Mouse (Mus musculus): Measurements from ENCODE around the gene Sc5d. TPM values are rescaled to one million over a fixed set of nuclear protein-coding genes. Genes with fewer than 3 reads are reported as not detected.
A peak's percentile ranks its signal among the peaks of the same experiment; 100 is the strongest.

Sc5d gene
- total RNA-seq, 1 experiment from 2014 or later: 24.1 TPM

- no peak for ATAC-seq (replicated peaks in 1 of 2; ENCODE audit: insufficient read depth in 1 of 2, low FRiP score in 2 of 2, low TSS enrichment in 1 of 2, low read depth in 1 of 2, poor library complexity in 2 of 2, severe bottlenecking in 2 of 2)
These were observed 6.6 kb upstream of the Sc5d start for GRCm38 (mm10) chr9:42270617-42271016.

- no peak for ATAC-seq (replicated peaks in 1 of 2; ENCODE audit: insufficient read depth in 1 of 2, low FRiP score in 2 of 2, low TSS enrichment in 1 of 2, low read depth in 1 of 2, poor library complexity in 2 of 2, severe bottlenecking in 2 of 2)
These were observed 6.0 kb upstream of the Sc5d start for GRCm38 (mm10) chr9:42270081-42270480.

GRCm38 (mm10) chr9:42268371-42268770 is 4.3 kb upstream of the Sc5d start:
- no peak for ATAC-seq (replicated peaks in 1 of 2; ENCODE audit: insufficient read depth in 1 of 2, low FRiP score in 2 of 2, low TSS enrichment in 1 of 2, low read depth in 1 of 2, poor library complexity in 2 of 2, severe bottlenecking in 2 of 2)

GRCm38 (mm10) chr9:42265309-42265708 is 1.3 kb upstream of the Sc5d start:
- no peak for ATAC-seq (replicated peaks in 1 of 2; ENCODE audit: insufficient read depth in 1 of 2, low FRiP score in 2 of 2, low TSS enrichment in 1 of 2, low read depth in 1 of 2, poor library complexity in 2 of 2, severe bottlenecking in 2 of 2)

GRCm38 (mm10) chr9:42263709-42264111 is 346 bp downstream of the Sc5d start:
- no peak for ATAC-seq (replicated peaks in 1 of 2; ENCODE audit: insufficient read depth in 1 of 2, low FRiP score in 2 of 2, low TSS enrichment in 1 of 2, low read depth in 1 of 2, poor library complexity in 2 of 2, severe bottlenecking in 2 of 2)

GRCm38 (mm10) chr9:42260481-42260880 is 3.6 kb downstream of the Sc5d start:
- ATAC-seq (replicated peaks in 1 of 2; ENCODE audit: insufficient read depth in 1 of 2, low FRiP score in 2 of 2, low TSS enrichment in 1 of 2, low read depth in 1 of 2, poor library complexity in 2 of 2, severe bottlenecking in 2 of 2): no peak

- ATAC-seq (replicated peaks in 1 of 2; ENCODE audit: insufficient read depth in 1 of 2, low FRiP score in 2 of 2, low TSS enrichment in 1 of 2, low read depth in 1 of 2, poor library complexity in 2 of 2, severe bottlenecking in 2 of 2): no peak
These were observed 14.9 kb downstream of the Sc5d start for GRCm38 (mm10) chr9:42249112-42249511.

GRCm38 (mm10) chr9:42246688-42247087 is 17.4 kb downstream of the Sc5d start:
- no peak for ATAC-seq (replicated peaks in 1 of 2; ENCODE audit: insufficient read depth in 1 of 2, low FRiP score in 2 of 2, low TSS enrichment in 1 of 2, low read depth in 1 of 2, poor library complexity in 2 of 2, severe bottlenecking in 2 of 2)

GRCm38 (mm10) chr9:42244173-42244572 is 19.9 kb downstream of the Sc5d start:
- ATAC-seq (replicated peaks in 1 of 2; ENCODE audit: insufficient read depth in 1 of 2, low FRiP score in 2 of 2, low TSS enrichment in 1 of 2, low read depth in 1 of 2, poor library complexity in 2 of 2, severe bottlenecking in 2 of 2): no peak

GRCm38 (mm10) chr9:42241021-42241420 is 23.0 kb downstream of the Sc5d start:
- no peak for ATAC-seq (replicated peaks in 1 of 2; ENCODE audit: insufficient read depth in 1 of 2, low FRiP score in 2 of 2, low TSS enrichment in 1 of 2, low read depth in 1 of 2, poor library complexity in 2 of 2, severe bottlenecking in 2 of 2)

- ATAC-seq (replicated peaks in 1 of 2; ENCODE audit: insufficient read depth in 1 of 2, low FRiP score in 2 of 2, low TSS enrichment in 1 of 2, low read depth in 1 of 2, poor library complexity in 2 of 2, severe bottlenecking in 2 of 2): peak in 1 of 2 experiments; percentile 51; a peak in 2 of 4 replicates
These were observed 23.5 kb downstream of the Sc5d start for GRCm38 (mm10) chr9:42240583-42240992.

- peak; percentile 12 to 21; a peak in 1 of 4 replicates for ATAC-seq (replicated peaks in 1 of 2; ENCODE audit: insufficient read depth in 1 of 2, low FRiP score in 2 of 2, low TSS enrichment in 1 of 2, low read depth in 1 of 2, poor library complexity in 2 of 2, severe bottlenecking in 2 of 2)
These were observed 25.2 kb downstream of the Sc5d start for GRCm38 (mm10) chr9:42238827-42239226.

GRCm38 (mm10) chr9:42231116-42231515 is 32.9 kb downstream of the Sc5d start:
- ATAC-seq (replicated peaks in 1 of 2; ENCODE audit: insufficient read depth in 1 of 2, low FRiP score in 2 of 2, low TSS enrichment in 1 of 2, low read depth in 1 of 2, poor library complexity in 2 of 2, severe bottlenecking in 2 of 2): no peak

- ATAC-seq (replicated peaks in 1 of 2; ENCODE audit: insufficient read depth in 1 of 2, low FRiP score in 2 of 2, low TSS enrichment in 1 of 2, low read depth in 1 of 2, poor library complexity in 2 of 2, severe bottlenecking in 2 of 2): no peak
These were observed 33.7 kb downstream of the Sc5d start for GRCm38 (mm10) chr9:42230333-42230732.

- no peak for ATAC-seq (replicated peaks in 1 of 2; ENCODE audit: insufficient read depth in 1 of 2, low FRiP score in 2 of 2, low TSS enrichment in 1 of 2, low read depth in 1 of 2, poor library complexity in 2 of 2, severe bottlenecking in 2 of 2)
These were observed 34.5 kb downstream of the Sc5d start for GRCm38 (mm10) chr9:42229465-42230110.

- ATAC-seq (replicated peaks in 1 of 2; ENCODE audit: insufficient read depth in 1 of 2, low FRiP score in 2 of 2, low TSS enrichment in 1 of 2, low read depth in 1 of 2, poor library complexity in 2 of 2, severe bottlenecking in 2 of 2): no peak
These were observed 36.3 kb downstream of the Sc5d start for GRCm38 (mm10) chr9:42227804-42228203.

GRCm38 (mm10) chr9:42219001-42219660 is 44.9 kb downstream of the Sc5d start:
- ATAC-seq (replicated peaks in 1 of 2; ENCODE audit: insufficient read depth in 1 of 2, low FRiP score in 2 of 2, low TSS enrichment in 1 of 2, low read depth in 1 of 2, poor library complexity in 2 of 2, severe bottlenecking in 2 of 2): no peak

- no peak for ATAC-seq (replicated peaks in 1 of 2; ENCODE audit: insufficient read depth in 1 of 2, low FRiP score in 2 of 2, low TSS enrichment in 1 of 2, low read depth in 1 of 2, poor library complexity in 2 of 2, severe bottlenecking in 2 of 2)
These were observed 46.4 kb downstream of the Sc5d start for GRCm38 (mm10) chr9:42217685-42218084.

GRCm38 (mm10) chr9:42214116-42214515 is 49.9 kb downstream of the Sc5d start:
- ATAC-seq (replicated peaks in 1 of 2; ENCODE audit: insufficient read depth in 1 of 2, low FRiP score in 2 of 2, low TSS enrichment in 1 of 2, low read depth in 1 of 2, poor library complexity in 2 of 2, severe bottlenecking in 2 of 2): no peak

Measured in hematopoietic stem cell, adult 5-6 weeks (primary cell).